Mouse (Mus musculus): Measurements from ENCODE around the gene Prdx2.

DNA sequence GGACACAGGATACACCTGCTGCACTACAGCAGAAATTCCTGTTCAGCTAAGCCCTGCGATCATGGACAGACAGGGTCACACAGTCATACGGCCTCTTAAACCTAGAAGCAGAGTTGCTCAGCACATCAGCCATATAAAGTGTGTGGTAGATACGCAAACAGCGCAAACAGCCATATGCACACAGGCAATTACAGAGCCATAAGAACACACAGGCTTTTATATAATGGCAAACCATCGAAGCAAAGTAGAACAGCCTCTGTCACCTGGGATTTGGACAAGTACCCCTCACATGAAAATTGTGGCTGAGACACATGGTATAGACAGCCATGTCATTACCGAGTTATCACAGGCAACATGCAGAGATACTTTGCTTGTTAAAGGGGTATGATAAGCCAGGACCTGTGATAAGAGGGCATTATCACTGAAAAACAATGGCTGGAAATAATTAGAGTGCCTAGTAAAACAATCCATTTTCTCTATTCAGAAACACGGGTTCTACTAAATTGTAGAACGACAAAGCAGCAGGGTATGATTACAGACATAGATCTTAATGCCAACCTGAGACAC, 17.1 kb downstream of the Prdx2 start:
- no peak for TF ChIP-seq CTCF (IDR thresholded peaks at IDR 0.05; ENCODE audit: borderline replicate concordance, insufficient read depth, low read depth, low read length)
- no peak for TF ChIP-seq POLR2A (IDR thresholded peaks at IDR 0.05; ENCODE audit: borderline replicate concordance, insufficient read depth, low read length)
